Mouse (Mus musculus) cerebellum, postnatal 36 days (tissue): ENCODE results near the gene Snrnp35.

Source experiments
- DNase-seq, 2 experiments: peaks; one replicate each; pipeline ENCODE4 v3.0.0; 2021 to 2022; ENCODE audit warnings: mixed read lengths in 2 of 2

Gene Snrnp35

GRCm38 (mm10) chr5:124503742-124504141, 20.8 kb downstream of the Snrnp35 start:
- DNase-seq, result no peak

- no peak for DNase-seq
These were observed 22.3 kb downstream of the Snrnp35 start for GRCm38 (mm10) chr5:124505235-124505634.

GRCm38 (mm10) chr5:124506731-124507359, 23.9 kb downstream of the Snrnp35 start:
- no peak for DNase-seq

- DNase-seq, result no peak
These were observed 26.3 kb downstream of the Snrnp35 start for GRCm38 (mm10) chr5:124509200-124509599.

GRCm38 (mm10) chr5:124509742-124510237, 26.9 kb downstream of the Snrnp35 start:
- no peak for DNase-seq

GRCm38 (mm10) chr5:124510536-124511050, 27.7 kb downstream of the Snrnp35 start:
- DNase-seq, result no peak

GRCm38 (mm10) chr5:124515789-124516188, 32.9 kb downstream of the Snrnp35 start:
- no peak for DNase-seq

- DNase-seq, result no peak
These were observed 35.7 kb downstream of the Snrnp35 start for GRCm38 (mm10) chr5:124518648-124519047.

GRCm38 (mm10) chr5:124521588-124521987, 38.7 kb downstream of the Snrnp35 start:
- no peak for DNase-seq

GRCm38 (mm10) chr5:124523032-124523431, 40.1 kb downstream of the Snrnp35 start:
- no peak for DNase-seq

GRCm38 (mm10) chr5:124524943-124525342, 42.0 kb downstream of the Snrnp35 start:
- DNase-seq, result no peak

GRCm38 (mm10) chr5:124528351-124528750, 45.4 kb downstream of the Snrnp35 start:
- DNase-seq, result no peak

GRCm38 (mm10) chr5:124528791-124529190, 45.9 kb downstream of the Snrnp35 start:
- DNase-seq, result no peak

- DNase-seq, result no peak
These were observed 46.3 kb downstream of the Snrnp35 start for GRCm38 (mm10) chr5:124529191-124529651.

- DNase-seq, result no peak
These were observed 46.8 kb downstream of the Snrnp35 start for GRCm38 (mm10) chr5:124529697-124530096.

GRCm38 (mm10) chr5:124530655-124531582, 48.0 kb downstream of the Snrnp35 start, which contains the start of gene Rilpl1:
Gene Rilpl1 (minus strand): TSS chr5:124531391.
- DNase-seq, result peak; percentile 61 to 68

- no peak for DNase-seq
These were observed 48.6 kb downstream of the Snrnp35 start for GRCm38 (mm10) chr5:124531583-124531930.

- no peak for DNase-seq
These were observed 49.5 kb downstream of the Snrnp35 start for GRCm38 (mm10) chr5:124532451-124532850.

GRCm38 (mm10) chr5:124535016-124535415, 52.1 kb downstream of the Snrnp35 start:
- DNase-seq, result no peak

- DNase-seq, result peak; percentile 44
These were observed 53.8 kb downstream of the Snrnp35 start for GRCm38 (mm10) chr5:124536776-124537175.

- peak; percentile 26 to 55 for DNase-seq
These were observed 56.2 kb downstream of the Snrnp35 start for GRCm38 (mm10) chr5:124538813-124539792.

GRCm38 (mm10) chr5:124539905-124540304, 57.0 kb downstream of the Snrnp35 start:
- no peak for DNase-seq
